Mouse (Mus musculus) hindbrain, embryonic 12.5 days (tissue): ENCODE measurements around the gene Krr1. TPM values are rescaled to one million over a fixed set of nuclear protein-coding genes. Genes with fewer than 3 reads are reported as not detected.

ENCODE experiments used
- polyA plus RNA-seq: library from polyadenylated mRNA; unstranded; fragments of >200 nt; fragmentation: Nextera tagmentation; extraction: Ambion mirVana; gene quantifications from 2 replicates; pipeline ENCODE4 v1.2.1, GENCODE M21; 2016

Gene Krr1
- polyA plus RNA-seq, 1 experiment from 2014 or later, result 49.6 TPM

Other genes starting within 250 kb of the Krr1 start
- gene Glipr1, start 30.0 kb downstream of the Krr1 start, polyA plus RNA-seq, result 0.42 and 0.88 TPM in 2 replicates
- gene Glipr1l1, start 87.5 kb downstream of the Krr1 start, polyA plus RNA-seq, result not detected in 2 replicates
- gene Glipr1l2, start 110.7 kb downstream of the Krr1 start, polyA plus RNA-seq, result not detected in 2 replicates
- gene Glipr1l3, start 187.7 kb downstream of the Krr1 start, polyA plus RNA-seq, result not detected in 2 replicates
- gene Caps2, start 191.0 kb downstream of the Krr1 start, polyA plus RNA-seq, result 0.37 and 0.57 TPM in 2 replicates